Mouse (Mus musculus) cerebellum, adult 9-10 months (tissue): ENCODE data around the gene Rab19.
"Not testable (repeated sequence)": the region's sequence is repeated elsewhere in the genome, so short reads cannot be mapped to it uniquely, and the experiment has no call there.

Source experiments
- DNase-seq: peaks from one replicate; pipeline ENCODE4 v3.0.0; 2022

The Rab19 gene

DNA sequence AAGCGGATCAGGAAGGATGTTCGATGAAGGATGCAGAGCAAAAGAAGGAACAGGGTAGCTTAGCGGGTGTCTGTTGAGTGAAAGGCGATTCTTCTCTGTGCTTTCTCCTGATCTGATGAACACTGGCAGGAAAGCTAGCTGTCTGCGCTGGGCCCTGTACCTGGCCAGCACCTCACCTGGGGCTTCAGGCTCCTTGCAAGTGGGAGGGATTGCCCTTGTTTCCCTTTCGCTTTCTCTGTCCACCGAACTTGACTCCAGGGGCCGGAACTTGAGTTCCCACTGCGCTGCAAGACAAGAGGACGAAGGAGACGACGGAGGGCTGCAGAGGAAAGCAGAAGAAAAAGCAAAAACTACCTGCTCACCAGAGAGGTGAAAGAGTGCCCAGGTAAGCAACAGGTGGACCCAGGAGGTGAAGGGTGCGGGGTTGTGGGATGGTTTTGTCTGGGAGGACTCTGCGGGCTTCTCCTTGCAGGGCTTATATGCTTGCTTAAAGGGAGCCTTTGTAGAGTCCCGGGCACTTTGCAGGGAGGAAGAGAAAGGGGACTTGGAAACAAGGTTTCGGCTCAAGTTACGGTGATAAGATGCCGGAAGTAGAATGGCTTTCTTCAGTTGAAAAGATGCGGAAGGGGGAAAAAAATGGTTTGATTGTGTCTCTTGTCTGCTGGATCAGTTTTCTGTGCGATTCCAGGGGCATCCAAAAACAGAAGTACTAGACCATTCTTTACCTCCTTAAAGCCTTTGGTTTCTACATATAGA, at the start of gene Rab19:
Gene Rab19, plus strand, starts transcription at position 51 of the 756 bp plus-strand sequence.
- DNase-seq, result no peak

DNA sequence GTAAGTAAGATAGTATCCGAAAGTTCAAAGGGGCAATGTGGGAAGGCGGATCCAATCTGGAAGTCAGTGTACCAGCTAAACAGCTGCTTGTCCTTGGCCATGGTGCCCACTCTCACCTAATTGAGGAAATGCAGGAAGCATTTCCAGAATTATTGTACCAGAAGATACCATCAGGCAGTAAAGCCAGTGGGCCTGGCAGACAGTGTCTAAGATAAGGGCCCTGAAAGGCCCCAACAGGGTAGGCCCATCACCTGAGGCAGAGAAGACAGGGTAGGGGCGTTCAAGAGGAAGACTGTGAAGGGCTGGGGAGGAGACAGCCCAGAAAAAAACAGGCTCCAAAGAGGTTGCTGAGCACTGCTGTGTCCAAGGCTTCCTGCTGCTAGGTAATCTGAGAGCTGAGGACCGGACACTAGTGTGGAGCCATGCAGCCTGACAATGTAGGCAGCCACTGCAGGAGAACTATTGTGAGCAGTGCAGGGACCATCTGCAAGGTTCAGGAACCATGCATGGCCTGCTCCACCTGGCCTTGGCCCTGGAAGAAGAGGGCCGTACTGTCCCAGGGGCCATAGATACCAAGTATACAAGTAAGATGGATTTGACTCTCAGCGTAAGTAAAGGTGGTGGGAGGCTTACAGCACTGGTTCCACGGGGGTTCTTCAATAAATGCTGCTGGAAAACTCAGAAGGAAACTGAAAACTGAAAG, 48.8 kb upstream of the Rab19 start:
- no peak for DNase-seq

DNA sequence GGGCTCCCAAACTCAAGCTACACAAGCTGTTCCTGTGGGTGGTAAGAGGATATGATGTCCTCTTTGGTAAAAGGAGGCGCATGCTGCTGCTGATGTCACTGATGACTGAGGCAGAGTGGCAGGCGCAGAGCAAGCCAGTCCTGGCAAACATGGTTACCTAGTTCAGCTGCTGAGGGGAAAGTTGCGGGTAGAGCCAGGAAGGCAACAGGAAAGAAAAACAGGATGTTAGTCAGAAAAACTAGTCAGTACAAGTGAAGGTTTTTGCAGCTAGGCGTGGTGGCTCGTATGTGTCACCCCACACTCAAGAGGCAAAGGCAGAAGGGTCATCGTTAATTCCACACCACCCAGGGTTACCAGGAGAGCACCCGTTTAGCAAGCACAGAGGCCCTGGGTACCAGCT, 46.8 kb upstream of the Rab19 start:
- DNase-seq, result no peak

DNA sequence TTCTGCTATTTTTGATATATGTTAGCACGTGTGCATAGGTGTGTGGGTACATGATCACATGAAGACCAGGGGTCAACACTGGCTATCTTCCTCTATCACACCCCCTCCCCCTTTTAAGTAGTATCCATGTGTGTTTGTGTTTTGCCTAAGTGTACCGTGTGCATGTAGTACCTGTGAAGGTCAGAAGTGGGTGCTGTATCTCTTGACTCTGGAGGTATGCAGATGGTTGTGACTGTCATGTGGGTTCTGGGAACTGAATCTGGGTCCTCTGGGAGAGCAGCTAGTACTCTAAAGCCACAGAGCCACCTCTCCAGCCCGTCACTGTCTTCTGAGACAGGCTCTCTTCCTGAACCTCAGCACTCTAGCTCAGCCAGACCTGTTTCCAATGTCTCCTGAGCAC, 46.1 kb upstream of the Rab19 start:
- DNase-seq, result no peak

- DNase-seq, result no peak
Observed at GRCm38 (mm10) chr6:39338359-39338758, 42.6 kb upstream of the Rab19 start.

DNA sequence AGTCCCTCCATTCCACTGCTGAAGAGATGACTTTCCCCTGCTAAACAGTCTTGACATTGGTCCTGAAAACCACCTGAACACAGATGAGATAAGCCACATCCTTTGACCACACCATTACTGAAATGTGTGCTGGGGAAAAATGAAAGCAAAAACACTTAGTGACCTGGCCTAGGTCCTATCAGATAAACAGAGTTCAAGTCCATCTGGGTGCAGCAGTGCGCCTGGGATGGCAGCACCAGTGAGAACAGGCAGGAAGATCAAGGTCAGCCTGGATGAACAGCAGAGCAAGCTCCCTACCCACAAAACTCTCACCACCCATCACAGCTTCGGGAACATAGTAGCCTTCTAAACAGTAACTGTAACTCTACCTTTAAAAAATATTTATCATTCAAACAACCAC, 39.2 kb upstream of the Rab19 start:
- no peak for DNase-seq

GRCm38 (mm10) chr6:39344020-39344419, 37.0 kb upstream of the Rab19 start:
- peak; percentile 88 for DNase-seq

DNA sequence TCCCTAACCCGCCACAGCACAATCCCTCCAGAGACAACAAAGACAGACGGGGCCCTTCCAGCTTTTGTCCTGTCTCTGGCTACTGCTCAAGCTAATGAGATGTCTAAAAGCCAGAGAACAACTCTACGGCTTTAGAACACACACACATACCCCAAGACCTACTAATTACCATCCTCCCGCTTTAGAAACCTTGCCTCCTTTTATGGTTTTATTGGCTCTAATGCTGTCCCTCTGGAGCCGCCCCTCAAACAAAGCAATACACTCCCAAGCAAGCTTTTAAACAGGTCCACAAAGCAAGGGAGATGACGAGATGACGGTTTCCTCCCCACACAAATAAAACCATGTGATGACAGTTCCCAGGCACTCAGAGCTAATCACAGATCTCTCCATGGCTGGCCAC, 35.5 kb upstream of the Rab19 start:
- no peak for DNase-seq

GRCm38 (mm10) chr6:39346991-39347501, 33.9 kb upstream of the Rab19 start:
- DNase-seq, result no peak

DNA sequence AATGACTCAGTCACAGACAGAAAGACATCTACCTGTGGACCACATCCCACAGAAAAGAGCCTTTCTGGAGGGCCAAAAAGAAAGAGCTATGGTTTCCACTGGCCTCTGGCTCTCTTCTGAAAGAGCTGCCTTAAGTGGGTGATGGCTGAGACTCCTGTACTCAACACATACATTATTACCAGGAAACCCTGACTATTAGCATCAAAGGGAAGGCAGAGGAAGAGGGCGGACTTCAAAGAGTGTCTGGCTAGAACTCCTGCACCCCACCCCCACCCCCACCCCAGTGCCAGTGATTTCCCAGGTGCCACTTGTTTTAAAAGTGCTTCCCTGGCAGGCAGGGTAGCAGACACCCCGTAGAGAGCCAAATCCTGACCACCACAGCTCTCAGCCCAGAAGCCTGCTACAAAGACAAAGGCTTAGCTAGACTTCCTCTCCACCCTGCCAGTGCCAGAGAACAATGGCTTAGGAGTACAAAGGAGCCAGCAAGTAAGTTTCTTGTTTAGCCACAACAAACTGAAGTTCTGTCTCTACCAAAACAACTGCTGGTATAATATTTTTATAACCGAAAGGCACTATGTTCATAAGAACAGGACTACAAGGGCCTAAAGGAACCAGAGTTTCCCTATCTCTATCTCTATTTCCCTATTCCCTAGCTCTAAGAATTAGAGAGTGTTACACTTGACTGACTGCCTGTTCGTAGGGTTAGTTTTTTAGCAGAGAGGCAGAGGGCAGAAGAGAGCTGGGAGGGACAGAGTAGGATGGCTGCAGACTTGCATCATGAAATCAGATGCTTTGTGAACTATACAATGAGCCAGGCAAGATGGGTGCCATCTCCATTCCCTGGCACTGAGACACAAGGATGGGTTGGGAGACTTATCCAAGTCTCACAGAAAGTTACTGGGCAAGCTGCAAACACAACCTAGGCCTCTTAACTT, 32.8 kb upstream of the Rab19 start:
- DNase-seq, result no peak

DNA sequence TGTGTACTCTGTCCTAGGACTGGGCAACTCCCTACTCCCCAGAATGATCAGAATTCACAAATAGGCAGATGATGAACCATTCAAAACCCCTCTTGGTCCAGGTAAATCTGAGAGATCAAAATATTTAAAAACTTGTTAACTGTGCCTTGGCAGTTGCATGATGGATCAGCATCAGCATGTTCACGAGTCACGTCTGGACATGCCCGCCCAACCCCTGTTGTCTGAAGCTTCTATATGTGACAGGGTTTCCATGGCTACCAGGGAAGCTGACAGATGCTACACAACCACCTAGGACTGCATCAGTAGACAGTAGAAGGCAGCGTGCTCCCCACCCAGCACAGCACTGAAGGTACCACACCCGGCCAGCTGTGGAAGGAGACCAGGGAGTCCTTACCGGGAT, 32.0 kb upstream of the Rab19 start:
- no peak for DNase-seq

DNA sequence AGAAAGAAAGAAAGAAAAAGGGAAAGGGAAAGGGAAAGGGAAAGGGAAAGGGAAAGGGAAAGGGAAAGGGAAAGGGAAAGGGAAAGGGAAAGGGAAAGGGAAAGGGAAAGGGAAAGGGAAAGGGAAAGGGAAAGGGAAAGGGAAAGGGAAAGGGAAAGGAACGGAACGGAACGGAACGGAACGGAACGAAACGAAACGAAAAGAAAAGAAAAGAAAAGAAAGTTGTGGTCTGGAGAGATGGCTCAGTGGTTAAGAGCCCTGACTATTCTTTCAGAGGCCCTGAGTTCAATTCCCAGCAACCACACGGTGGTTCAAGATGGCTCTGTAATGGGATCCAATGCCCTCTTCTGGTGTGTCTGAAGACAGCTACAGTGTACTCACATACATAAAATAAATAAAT, 21.8 kb upstream of the Rab19 start:
- not testable (repeated sequence) for DNase-seq

- DNase-seq, result no peak
Observed at GRCm38 (mm10) chr6:39362684-39363083, 18.3 kb upstream of the Rab19 start.

GRCm38 (mm10) chr6:39369631-39370030, 11.3 kb upstream of the Rab19 start:
- DNase-seq, result no peak

GRCm38 (mm10) chr6:39372042-39372441, 8.9 kb upstream of the Rab19 start:
- no peak for DNase-seq

DNA sequence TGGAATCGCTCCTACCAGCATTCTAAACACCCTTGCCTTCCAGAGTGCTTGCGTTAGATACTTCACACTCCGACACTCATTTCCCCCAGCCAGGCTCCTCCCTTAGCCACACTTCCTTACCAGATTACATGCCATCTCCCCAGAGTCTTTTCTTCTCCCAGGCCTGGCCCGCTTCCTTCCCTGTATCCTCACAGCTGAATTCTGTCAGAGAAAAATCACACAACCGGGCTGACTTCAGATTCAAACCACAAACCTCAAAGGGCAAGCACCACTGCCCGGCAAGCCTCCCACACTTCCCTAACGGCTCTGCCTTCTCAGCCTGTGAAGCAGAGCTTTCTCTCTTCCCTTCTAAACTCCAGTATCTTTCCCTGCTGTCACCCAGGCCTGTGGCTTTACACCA, 8.2 kb upstream of the Rab19 start:
- DNase-seq, result no peak

DNA sequence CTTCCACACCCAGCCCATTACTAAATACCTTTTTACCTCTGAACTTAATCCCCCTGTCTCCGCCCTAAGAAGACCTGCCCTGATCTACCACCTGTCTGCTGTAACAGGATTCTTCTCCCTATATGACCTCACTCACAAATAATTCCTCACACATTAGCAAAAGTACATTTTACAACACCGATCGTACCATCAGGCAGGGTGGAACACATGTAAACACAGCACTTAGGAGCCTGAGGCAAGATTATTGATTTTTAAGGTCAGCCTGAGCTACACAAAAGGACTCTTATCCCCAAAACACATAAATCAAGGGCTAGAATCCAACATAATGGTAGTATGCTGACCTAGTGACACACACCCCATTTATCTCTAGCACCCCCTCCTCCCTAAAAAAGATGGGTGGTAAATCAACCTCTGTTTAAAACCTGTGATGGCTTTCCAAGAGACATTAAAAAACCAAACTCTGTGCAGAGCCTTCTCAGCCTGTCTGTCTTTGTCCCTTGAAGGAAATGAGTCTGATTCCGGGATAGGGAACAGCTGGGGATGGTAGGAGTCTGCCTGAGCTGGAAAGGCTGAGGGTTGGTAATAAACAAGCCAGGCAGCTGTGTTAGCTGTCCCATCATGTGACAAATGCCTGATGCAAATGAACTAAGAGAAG, 7.5 kb upstream of the Rab19 start:
- DNase-seq, result no peak

DNA sequence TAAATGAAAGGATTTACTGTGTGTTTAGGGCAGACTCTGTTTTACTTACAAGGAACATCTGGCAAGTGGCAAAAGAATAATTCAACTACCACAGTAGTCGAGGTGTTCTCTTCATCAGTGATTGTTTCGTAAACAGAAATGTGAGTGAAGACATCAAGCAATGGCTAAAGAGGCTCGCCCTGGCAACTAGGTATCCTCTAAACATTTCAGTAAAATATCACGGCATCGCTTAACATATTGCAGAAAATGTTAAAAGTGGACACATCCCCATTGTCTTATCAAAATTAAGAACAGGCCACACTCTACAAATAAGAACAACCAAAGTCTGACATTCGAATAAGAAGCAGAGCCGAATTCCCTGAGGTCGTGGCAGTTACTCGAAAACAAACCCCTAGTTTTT, 4.2 kb upstream of the Rab19 start:
- peak; percentile 31 for DNase-seq

- peak; percentile 88 for DNase-seq
Observed at GRCm38 (mm10) chr6:39377311-39377827, 3.6 kb upstream of the Rab19 start, which contains the start of gene Slc37a3. TSS of gene Slc37a3 (minus strand) at chr6:39377675.

DNA sequence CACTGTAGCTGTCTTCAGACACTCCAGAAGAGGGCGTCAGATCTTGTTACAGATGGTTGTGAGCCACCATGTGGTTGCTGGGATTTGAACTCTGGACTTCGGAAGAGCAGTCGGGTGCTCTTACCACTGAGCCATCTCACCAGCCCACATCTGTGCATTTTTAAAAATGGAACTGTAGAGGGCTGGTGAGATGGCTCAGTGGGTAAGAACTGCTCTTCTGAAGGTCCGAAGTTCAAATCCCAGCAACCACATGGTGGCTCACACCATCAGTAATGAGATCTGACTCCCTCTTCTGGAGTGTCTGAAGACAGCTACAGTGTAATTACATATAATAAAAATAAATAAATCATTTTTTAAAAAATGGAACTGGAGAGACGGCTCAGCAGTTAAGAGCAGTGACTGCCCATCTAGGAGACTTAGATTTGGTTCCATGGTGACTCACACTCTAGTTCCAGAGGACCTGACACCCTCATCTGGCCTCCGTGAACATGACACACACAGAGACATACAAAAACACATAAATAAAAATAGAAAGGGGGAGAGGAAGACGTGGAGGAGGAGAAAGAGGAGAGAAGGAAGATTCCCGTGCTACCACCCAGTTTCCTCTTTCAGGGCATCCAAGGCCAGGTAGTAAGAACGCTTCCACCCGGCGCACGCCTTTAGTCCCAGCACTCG, 2.7 kb upstream of the Rab19 start:
- not testable (repeated sequence) for DNase-seq

DNA sequence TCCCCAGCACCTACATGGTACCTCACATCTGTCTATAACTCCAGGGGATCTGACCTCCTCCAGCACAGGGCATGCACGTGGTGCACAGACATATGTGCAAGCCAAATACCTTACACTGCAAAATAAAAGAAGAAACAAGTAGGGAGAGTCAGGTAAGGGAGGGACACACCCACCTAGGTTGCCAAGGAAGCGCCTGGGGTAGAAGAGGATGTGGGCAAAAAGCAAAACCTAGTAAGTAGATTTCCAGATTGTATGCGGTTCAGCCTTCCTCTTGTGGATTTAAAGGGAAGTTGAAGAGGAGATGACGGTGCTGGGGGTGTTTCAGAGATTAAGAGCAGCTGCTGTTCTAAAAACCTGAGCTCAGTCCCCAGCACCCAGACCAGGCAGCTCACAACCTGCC, 1.8 kb upstream of the Rab19 start:
- no peak for DNase-seq

GRCm38 (mm10) chr6:39379749-39380148, 1.2 kb upstream of the Rab19 start:
- DNase-seq, result no peak
